Mouse (Mus musculus) v-Abl transformed pro-B cells (cell line): ENCODE results near the gene Heph.
"Not testable (repeated sequence)": the region's sequence is repeated elsewhere in the genome, so short reads cannot be mapped to it uniquely, and the experiment has no call there.

Experiments
- in situ Hi-C, 2 experiments: fragments of 400-800 bp; cut with MboI; formaldehyde crosslinking; loops; one replicate each; pipeline ENCODE4 v1.15.1; 2025; ENCODE audit not compliant: unreplicated experiment in 2 of 2

Gene Heph

GRCm38 (mm10) chrX:96455149-96455548 is at the start of gene Heph:
Gene Heph (plus strand): TSS chrX:96455359.
- in situ Hi-C loops = no loop called here

DNA sequence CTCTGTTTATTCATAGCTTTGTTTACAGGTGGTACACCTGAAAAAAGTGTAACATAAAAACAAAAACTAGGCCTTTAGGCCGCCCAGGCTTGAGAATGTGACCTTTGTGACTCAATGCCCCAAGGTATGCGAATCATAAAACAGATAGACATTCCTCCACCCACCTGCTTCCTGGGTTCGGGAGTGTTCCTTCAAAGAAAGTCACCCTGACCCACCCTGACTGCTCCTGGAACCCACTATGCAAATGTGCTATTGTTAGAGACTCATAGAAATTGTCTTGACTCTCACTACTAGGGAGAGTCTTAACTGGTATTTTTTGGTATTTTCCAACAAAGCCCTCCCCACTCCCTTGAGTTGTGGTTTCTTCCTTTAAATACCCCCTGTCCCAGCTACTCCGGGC is 39.8 kb upstream of the Heph start:
- in situ Hi-C loops = not testable (repeated sequence)

GRCm38 (mm10) chrX:96416970-96417369 is 38.2 kb upstream of the Heph start:
- in situ Hi-C loops = no loop called here

- in situ Hi-C loops = no loop called here
Measured at GRCm38 (mm10) chrX:96417733-96418132, 37.4 kb upstream of the Heph start.

DNA sequence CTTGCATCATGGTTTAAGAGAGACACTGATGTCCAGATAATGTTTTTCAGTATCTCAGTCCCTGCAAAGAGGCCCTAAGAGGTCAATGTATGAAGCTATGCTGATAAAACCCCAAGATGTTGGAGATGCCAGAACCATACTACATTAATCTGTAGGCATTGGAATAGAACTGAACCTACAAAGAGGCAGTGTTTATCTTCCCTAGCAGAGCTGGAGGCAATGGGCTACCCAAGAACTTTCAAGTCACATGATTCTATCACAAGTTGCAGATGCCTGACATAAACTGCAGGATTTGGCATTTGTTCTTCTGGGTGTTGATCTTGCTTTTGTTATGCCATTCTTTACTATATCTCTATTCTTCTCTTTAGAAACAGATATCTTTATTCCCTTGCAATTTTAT is 35.8 kb upstream of the Heph start:
- in situ Hi-C loops = no loop called here

DNA sequence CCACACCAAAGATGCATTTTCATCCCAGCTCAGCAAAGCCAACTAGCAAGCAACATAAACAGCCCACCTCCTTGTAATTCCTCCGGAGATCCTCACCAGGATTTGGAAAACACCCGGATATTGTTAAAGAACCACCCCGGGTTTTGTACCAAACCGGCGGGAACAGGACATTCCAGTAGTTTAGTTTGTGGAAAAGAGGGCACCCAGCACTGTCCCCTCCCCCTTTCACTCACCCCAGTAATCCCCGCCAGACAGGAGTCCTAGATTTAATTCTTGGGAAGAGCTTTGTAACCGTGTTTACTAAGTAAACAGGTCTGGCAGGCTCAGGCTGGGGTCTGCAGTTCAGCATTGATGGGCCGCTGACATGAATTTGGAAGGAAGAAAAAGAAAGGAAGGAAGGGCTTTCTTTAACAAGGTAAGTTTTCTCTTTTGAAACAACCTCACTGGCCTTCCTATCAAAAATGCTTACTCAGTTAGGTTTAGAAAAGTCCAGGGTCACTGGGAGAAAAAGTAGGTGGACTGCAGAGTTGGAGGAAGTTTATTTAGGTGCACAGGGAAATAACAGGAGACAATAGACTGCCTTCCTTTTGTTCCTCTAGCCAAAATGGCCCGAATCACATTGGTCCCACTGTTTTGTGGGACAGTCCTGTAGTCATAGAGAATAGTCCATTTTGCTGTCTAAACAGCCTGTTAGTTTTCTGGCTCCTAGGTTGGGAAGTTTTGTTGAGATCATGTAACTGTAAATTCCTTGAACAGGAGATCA is 1.2 kb downstream of the Heph start, which contains the start of gene Hsf3:
Gene Hsf3 (minus strand): TSS at position 94 of the 763 bp plus-strand sequence.
- in situ Hi-C loops = no loop called here

- in situ Hi-C loops = no loop called here
Measured at GRCm38 (mm10) chrX:96501580-96501979, 46.4 kb downstream of the Heph start.
